Comparison of ENCODE assay signal across 7 mouse cellular contexts in the genomic region with DNA sequence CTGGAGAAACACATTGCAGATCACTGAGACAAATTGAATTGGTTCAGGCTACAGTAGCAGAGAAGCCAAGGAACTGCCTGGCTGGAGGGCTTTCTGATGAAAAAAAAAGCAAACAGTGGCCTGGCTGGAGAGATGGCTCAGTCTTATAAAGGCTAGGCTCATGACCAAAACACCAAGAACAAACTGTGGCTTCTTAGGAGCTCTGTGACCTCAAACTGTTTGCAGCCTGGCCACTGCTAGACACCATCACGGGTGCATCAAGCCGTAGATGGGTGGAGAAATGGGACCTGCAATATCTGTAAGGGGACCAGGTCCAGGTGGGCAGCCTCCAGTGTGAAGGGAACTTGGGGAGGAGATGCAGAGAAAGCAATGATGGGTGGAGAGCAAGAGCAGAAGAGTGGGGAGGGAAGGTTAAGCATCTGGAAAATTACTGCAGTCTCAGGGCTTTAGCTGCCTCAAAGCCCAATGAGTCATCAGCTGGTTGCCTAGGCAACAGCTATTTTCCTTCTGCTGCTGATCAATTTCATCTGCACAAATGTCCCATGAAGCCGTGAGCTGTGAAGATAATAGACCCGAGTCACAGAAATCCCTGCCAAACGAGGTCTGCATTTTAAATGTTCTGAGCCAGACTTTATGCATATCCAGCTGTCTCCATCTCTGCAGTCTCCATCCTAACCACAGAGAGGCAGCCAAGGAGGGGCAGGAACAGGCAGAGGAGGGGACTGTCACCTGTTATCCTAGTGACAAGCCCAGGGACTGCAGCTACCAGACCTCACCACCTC.
DNase-seq lines count a peak whose midpoint lies in the region; ATAC-seq and TF ChIP-seq lines count a peak whose summit lies in the region.

No protein-coding gene starts in this region.

- no peak overlapping the region for H3K4me3 ChIP-seq in C2C12 (ENCODE audit: insufficient read depth, poor library complexity, severe bottlenecking)
- H3K4me3 ChIP-seq in forebrain, embryonic 12.5 days (replicated peaks) = no peak overlapping the region
- no peak overlapping the region for H3K4me3 ChIP-seq in heart, postnatal 0 days (ENCODE audit: low read depth, low read length)
- no peak overlapping the region for H3K4me3 ChIP-seq in olfactory bulb, adult 2 months (ENCODE audit: insufficient read depth, low read depth, low read length)
- no peak overlapping the region for H3K4me3 ChIP-seq in liver, embryonic 12.5 days

- TF ChIP-seq EP300 in heart, postnatal 0 days (IDR thresholded peaks at IDR 0.05; ENCODE audit: low read depth) = no peak

- TF ChIP-seq CTCF in C2C12 (IDR thresholded peaks at IDR 0.05; ENCODE audit: control insufficient read depth, insufficient read depth, insufficient read length) = no peak
- TF ChIP-seq CTCF in heart, postnatal 0 days (IDR thresholded peaks at IDR 0.05; ENCODE audit: low read depth) = peak; percentile 23
- peak; percentile 49; the same call in 1 of the 2 replicates for TF ChIP-seq CTCF in olfactory bulb, adult 2 months (IDR thresholded peaks at IDR 0.05; ENCODE audit: insufficient read depth, low read depth, low read length)

- H3ac ChIP-seq in C2C12 (ENCODE audit: control insufficient read depth, insufficient read length, low read depth) = no peak overlapping the region

- H3K9me3 ChIP-seq in forebrain, embryonic 12.5 days = no peaks in the 10 kb centered on the region
- no peaks in the 10 kb centered on the region for H3K9me3 ChIP-seq in heart, postnatal 0 days (replicated peaks; ENCODE audit: control insufficient read depth, low read length)
- no peaks in the 10 kb centered on the region for H3K9me3 ChIP-seq in liver, embryonic 12.5 days (replicated peaks)

- no peaks in the 10 kb centered on the region for H3K79me2 ChIP-seq in C2C12 (ENCODE audit: control insufficient read depth, insufficient read depth)

- H3K27ac ChIP-seq in forebrain, embryonic 12.5 days = peak overlapping the region; percentile 82
- peak overlapping the region; percentile 8; the same call in 1 of the 2 replicates for H3K27ac ChIP-seq in heart, postnatal 0 days (ENCODE audit: low read depth)
- peak overlapping the region; percentile 97 for H3K27ac ChIP-seq in olfactory bulb, adult 2 months (ENCODE audit: insufficient read depth, low read depth, low read length)
- no peak overlapping the region for H3K27ac ChIP-seq in liver, embryonic 12.5 days

- H3K9ac ChIP-seq in forebrain, embryonic 12.5 days = no peak overlapping the region
- H3K9ac ChIP-seq in heart, postnatal 0 days (replicated peaks; ENCODE audit: low read depth, low read length) = no peak overlapping the region
- H3K9ac ChIP-seq in liver, embryonic 12.5 days = no peak overlapping the region

- peak overlapping the region; percentile 18; the same call in 1 of the 2 replicates for H3K4me2 ChIP-seq in forebrain, embryonic 12.5 days
- no peak overlapping the region for H3K4me2 ChIP-seq in heart, postnatal 0 days (ENCODE audit: low read depth, low read length)
- no peak overlapping the region for H3K4me2 ChIP-seq in liver, embryonic 12.5 days

- peak; percentile 88 for ATAC-seq in forebrain, embryonic 12.5 days (ENCODE audit: low FRiP score)
- 0 out of 2 replicates have a peak, but pooled peaks have one; percentile 30 for ATAC-seq in heart, postnatal 0 days (ENCODE audit: insufficient read depth, low read depth)
- no peak for ATAC-seq in liver, embryonic 12.5 days

- peak; percentile 94 for DNase-seq in MN1 (ENCODE audit: low spot score)
- peak; percentile 14 for DNase-seq in heart, postnatal 0 days (ENCODE audit: low spot score)
- peak; percentile 78 to 80 for DNase-seq in layer of hippocampus, postnatal 36 days

- 34% methylated on average over 5 of the region's 5 CpGs for WGBS in forebrain, embryonic 12.5 days
- WGBS in heart, postnatal 0 days = 54% methylated on average over 5 of the region's 5 CpGs
- 10% methylated on average over 5 of the region's 5 CpGs for WGBS in olfactory bulb, adult 2 months
- 52% methylated on average over 5 of the region's 5 CpGs for WGBS in liver, embryonic 12.5 days (ENCODE audit: insufficient replicate concordance)

- peaks cover 19% of the 10 kb centered on the region for H3K4me1 ChIP-seq in forebrain, embryonic 12.5 days
- H3K4me1 ChIP-seq in heart, postnatal 0 days (ENCODE audit: control insufficient read depth, insufficient read depth) = no peaks in the 10 kb centered on the region
- H3K4me1 ChIP-seq in olfactory bulb, adult 2 months (ENCODE audit: control insufficient read depth, insufficient read depth, low read length) = peaks cover 16% of the 10 kb centered on the region
- H3K4me1 ChIP-seq in liver, embryonic 12.5 days = no peaks in the 10 kb centered on the region

- no peak for TF ChIP-seq POLR2A in olfactory bulb, adult 2 months (IDR thresholded peaks at IDR 0.05; ENCODE audit: insufficient read depth, low read depth, low read length)

- H3K36me3 ChIP-seq in C2C12 (ENCODE audit: control insufficient read depth, insufficient read depth) = no peaks in the 10 kb centered on the region
- no peaks in the 10 kb centered on the region for H3K36me3 ChIP-seq in forebrain, embryonic 12.5 days (replicated peaks)
- no peaks in the 10 kb centered on the region for H3K36me3 ChIP-seq in heart, postnatal 0 days (replicated peaks; ENCODE audit: control insufficient read depth, insufficient read depth, low read length)
- H3K36me3 ChIP-seq in liver, embryonic 12.5 days = no peaks in the 10 kb centered on the region

- no peaks in the 10 kb centered on the region for H3K27me3 ChIP-seq in C2C12 (ENCODE audit: control insufficient read depth, insufficient read depth, insufficient read length)
- no peaks in the 10 kb centered on the region for H3K27me3 ChIP-seq in forebrain, embryonic 12.5 days
- no peaks in the 10 kb centered on the region for H3K27me3 ChIP-seq in heart, postnatal 0 days (ENCODE audit: control insufficient read depth, insufficient read depth, low read length)
- no peaks in the 10 kb centered on the region for H3K27me3 ChIP-seq in liver, embryonic 12.5 days (replicated peaks)

- no peaks in the 10 kb centered on the region for H3K79me3 ChIP-seq in C2C12 (ENCODE audit: low read depth)

TF ChIP-seq in C2C12, 6 proteins besides CTCF, POLR2A, EP300 and RAD21:
- no peak for TF ChIP-seq MYOG (IDR thresholded peaks at IDR 0.05; ENCODE audit: control insufficient read depth, extremely low read depth, insufficient read length)
- peak; percentile 33 for TF ChIP-seq MYOD1 (IDR thresholded peaks at IDR 0.05; ENCODE audit: control insufficient read depth, insufficient read length, low read depth)

Comparison
In these comparisons a context has a peak if more than half of its experiments do, and no peak if none do; other contexts are left out.
1. DNase-seq: peak in every context shown above with its lines; median percentile 94 in MN1; 79 in layer of hippocampus, postnatal 36 days; 14 in heart, postnatal 0 days.